ENCODE assay signal across 10 mouse cellular contexts in the genomic region with DNA sequence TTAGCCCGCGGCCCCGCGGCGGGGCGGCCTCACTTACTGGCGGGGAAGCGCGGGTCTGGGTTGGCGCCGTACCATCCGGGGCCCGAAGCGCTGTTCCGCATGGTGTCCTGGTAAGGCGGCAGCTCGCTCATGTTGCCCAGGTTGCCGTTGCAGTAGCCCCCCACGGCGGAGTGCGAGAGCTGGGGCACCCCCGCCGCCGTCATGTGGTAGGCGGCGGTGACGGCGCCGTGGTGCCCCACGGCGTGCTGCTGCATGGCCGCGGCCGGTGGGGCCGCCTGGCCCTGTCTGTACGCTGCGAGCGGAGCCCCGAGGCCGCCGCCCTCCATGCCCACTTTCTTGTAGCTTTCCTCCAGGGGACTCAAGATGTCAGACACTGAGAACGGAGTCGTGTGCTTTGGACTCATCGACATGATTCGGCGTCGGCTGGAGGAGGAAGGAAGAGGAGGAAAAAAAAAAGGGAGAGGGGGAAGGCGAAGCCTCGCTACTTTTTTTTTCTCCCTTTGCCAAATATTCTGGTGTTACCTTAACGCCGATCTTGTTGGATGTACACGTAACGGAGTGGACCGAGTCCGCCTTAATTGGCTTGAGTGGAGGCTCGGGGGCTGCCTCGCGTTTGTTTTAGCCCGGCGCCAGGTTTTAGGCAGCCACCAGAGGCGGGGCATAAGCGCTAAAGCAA. TPM values are rescaled to one million over a fixed set of nuclear protein-coding genes. Genes with fewer than 3 reads are reported as not detected.
DNase-seq lines count a peak whose midpoint lies in the region; ATAC-seq and TF ChIP-seq lines count a peak whose summit lies in the region.
"Had no signal": no experiment of that assay in that cellular context is flagged by ENCODE, and none has a peak within 500 bp of the region (broad histone marks: within the 10 kb centered on the region; RNA-seq: fewer than 3 reads in every experiment).

No protein-coding gene starts in this region.

- ATAC-seq in heart, embryonic 14.5 days (ENCODE audit: insufficient number of reproducible peaks, insufficient read depth, low FRiP score, low read depth) = no peak
- ATAC-seq in forebrain, embryonic 16.5 days = peak; percentile 31
- no peak for ATAC-seq in liver, postnatal 0 days

- peaks cover 96% of the 10 kb centered on the region for H3K27me3 ChIP-seq in heart, embryonic 14.5 days (ENCODE audit: control insufficient read depth, insufficient read depth, low read length)
- H3K27me3 ChIP-seq in forebrain, embryonic 16.5 days (replicated peaks; ENCODE audit: control insufficient read depth, insufficient read depth, low read length) = peaks cover 77% of the 10 kb centered on the region
- peaks cover 99% of the 10 kb centered on the region for H3K27me3 ChIP-seq in liver, postnatal 0 days (ENCODE audit: insufficient read depth, low read length)

- no peaks in the 10 kb centered on the region for H3K9me3 ChIP-seq in heart, embryonic 14.5 days (ENCODE audit: control insufficient read depth, low read length)
- no peaks in the 10 kb centered on the region for H3K9me3 ChIP-seq in forebrain, embryonic 16.5 days (ENCODE audit: control insufficient read depth, low read length)
- no peaks in the 10 kb centered on the region for H3K9me3 ChIP-seq in liver, postnatal 0 days (ENCODE audit: low read length)

- H3K9ac ChIP-seq in heart, embryonic 14.5 days (ENCODE audit: low read length) = no peak overlapping the region
- peak overlapping the region; percentile 30 for H3K9ac ChIP-seq in forebrain, embryonic 16.5 days (replicated peaks; ENCODE audit: low read depth, low read length)
- H3K9ac ChIP-seq in liver, postnatal 0 days (replicated peaks) = no peak overlapping the region

- intact Hi-C loops in heart, postnatal 14 days (cut with DNase I) = no loop called here

- peak overlapping the region; percentile 67 for H3K4me2 ChIP-seq in heart, embryonic 14.5 days (ENCODE audit: low read length)
- peak overlapping the region; percentile 43 for H3K4me2 ChIP-seq in forebrain, embryonic 16.5 days (ENCODE audit: low read length)
- H3K4me2 ChIP-seq in liver, postnatal 0 days (ENCODE audit: low read depth, low read length) = peak overlapping the region; percentile 42; the same call in 1 of the 2 replicates

- TF ChIP-seq EP300 in liver, postnatal 0 days (IDR thresholded peaks at IDR 0.05; ENCODE audit: low read depth) = no peak

- peaks cover 0 to 26% of the 10 kb centered on the region in 2 experiments; a peak in 2 of 4 replicates for H3K4me1 ChIP-seq in heart, embryonic 14.5 days (ENCODE audit: control insufficient read depth in 2 of 2, insufficient read depth in 2 of 2, low read length in 2 of 2)
- peaks cover 21% of the 10 kb centered on the region for H3K4me1 ChIP-seq in forebrain, embryonic 16.5 days (replicated peaks; ENCODE audit: control insufficient read depth, insufficient read depth, low read length)
- H3K4me1 ChIP-seq in liver, postnatal 0 days (ENCODE audit: insufficient read depth) = peaks cover 5% of the 10 kb centered on the region; the same call in 1 of the 2 replicates

- WGBS in heart, embryonic 14.5 days = under 1% methylated on average over 62 of the region's 62 CpGs
- under 1% methylated on average over 59 of the region's 62 CpGs for WGBS in forebrain, embryonic 16.5 days
- 3% methylated on average over 54 of the region's 62 CpGs for WGBS in liver, postnatal 0 days (ENCODE audit: insufficient replicate concordance)

- DNase-seq in heart, postnatal 14 days = no peak
- no peak for DNase-seq in liver, postnatal 0 days
- peak; percentile 37 for DNase-seq in retina, embryonic 14.5 days (ENCODE audit: low spot score)
- no peak for DNase-seq in T-cell, adult 2 months (ENCODE audit: low spot score)
- DNase-seq in ovary, postnatal 10 days (ENCODE audit: low spot score) = no peak
- no peak for DNase-seq in right cerebral cortex, postnatal 25 days
- DNase-seq: cerebellum, adult 9-10 months had no signal

- H3K4me3 ChIP-seq in heart, embryonic 14.5 days (ENCODE audit: control insufficient read depth in 1 of 2, insufficient read depth in 1 of 2, low read depth in 1 of 2, low read length in 2 of 2) = peak overlapping the region; percentile 39 to 41
- peak overlapping the region; percentile 35 for H3K4me3 ChIP-seq in forebrain, embryonic 16.5 days (replicated peaks; ENCODE audit: low read length)
- peak overlapping the region; percentile 15; the same call in 1 of the 2 replicates for H3K4me3 ChIP-seq in liver, postnatal 0 days (ENCODE audit: low read depth, low read length)

- no peak overlapping the region for H3K27ac ChIP-seq in heart, embryonic 14.5 days (replicated peaks in 1 of 2; ENCODE audit: control insufficient read depth in 1 of 2, insufficient read depth in 1 of 2, low read depth in 2 of 2, low read length in 2 of 2)
- peak overlapping the region; percentile 53; the same call in 1 of the 2 replicates for H3K27ac ChIP-seq in forebrain, embryonic 16.5 days (ENCODE audit: low read length)
- no peak overlapping the region for H3K27ac ChIP-seq in liver, postnatal 0 days (ENCODE audit: low read depth)
- H3K27ac ChIP-seq: macrophage had no signal

- no peak for TF ChIP-seq CTCF in liver, postnatal 0 days (IDR thresholded peaks at IDR 0.05; ENCODE audit: low read depth)

- H3K36me3 ChIP-seq in heart, embryonic 14.5 days (ENCODE audit: control insufficient read depth, insufficient read depth, low read length) = no peaks in the 10 kb centered on the region
- no peaks in the 10 kb centered on the region for H3K36me3 ChIP-seq in forebrain, embryonic 16.5 days (ENCODE audit: control insufficient read depth, insufficient read depth)
- no peaks in the 10 kb centered on the region for H3K36me3 ChIP-seq in liver, postnatal 0 days (replicated peaks; ENCODE audit: insufficient read depth, low read length)

RNA-seq across cellular contexts. Expression of a gene that starts 1.9 kb away (rescaled TPM):
- 0.08 TPM in 1 of 2 replicates, not detected in the other for polyA plus RNA-seq in heart, embryonic 14.5 days (2014; fragmentation: Nextera tagmentation; extraction: Ambion mirVana)
- total RNA-seq in heart, postnatal 14 days (2021) = under 1 TPM in 1 of 2 experiments, not detected in 1; 0.19 TPM
- polyA plus RNA-seq in forebrain, embryonic 16.5 days (2015; fragmentation: Nextera tagmentation; extraction: Ambion mirVana) = 4.7 and 8.1 TPM in 2 replicates
- polyA plus RNA-seq in liver, postnatal 0 days (2015; fragmentation: Nextera tagmentation; extraction: Ambion mirVana) = not detected in 2 replicates
- polyA plus RNA-seq: macrophage had no signal
